ENCODE assay signal across 16 mouse cellular contexts in the genomic region with DNA sequence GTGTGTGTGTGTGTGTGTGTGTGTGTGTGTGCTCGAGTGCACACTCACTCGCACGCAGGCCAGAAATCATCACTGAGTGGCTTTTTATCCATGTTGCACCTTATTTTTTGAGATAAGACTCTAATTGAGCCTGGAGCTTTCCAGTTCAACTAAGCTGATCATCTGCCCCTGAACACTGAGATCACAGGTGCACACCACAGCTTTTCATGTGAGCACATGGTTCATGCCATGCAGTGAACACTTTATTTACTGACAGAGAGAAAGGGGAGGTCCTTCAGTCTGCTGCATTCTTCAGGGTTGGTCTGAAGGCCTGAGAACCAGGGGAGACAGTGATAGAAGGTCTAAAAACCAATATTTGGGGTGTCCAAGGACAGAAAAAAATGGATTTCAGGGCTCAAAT.
"Had no signal": no experiment of that assay in that cellular context is flagged by ENCODE, and none has a peak within 500 bp of the region (broad histone marks: within the 10 kb centered on the region; RNA-seq: fewer than 3 reads in every experiment).

No protein-coding gene starts in this region.

- ATAC-seq: inflammation-experienced regulatory T-cells, adult 6 months; liver, postnatal 0 days; midbrain, embryonic 16.5 days had no signal

- H3K36me3 ChIP-seq: limb, embryonic 12.5 days; liver, embryonic 13.5 days; lung, embryonic 15.5 days; midbrain, embryonic 12.5 days had no signal

- H3K4me3 ChIP-seq: layer of hippocampus, adult 2 months; left cerebral cortex, adult 2 months; limb, embryonic 12.5 days; liver, embryonic 13.5 days; lung, embryonic 15.5 days; midbrain, embryonic 12.5 days had no signal

- H3K27ac ChIP-seq: layer of hippocampus, adult 2 months; left cerebral cortex, adult 2 months; limb, embryonic 12.5 days; liver, embryonic 13.5 days; lung, embryonic 15.5 days; midbrain, embryonic 12.5 days had no signal

- H3K27me3 ChIP-seq: limb, embryonic 12.5 days; liver, embryonic 13.5 days; lung, embryonic 15.5 days; midbrain, embryonic 12.5 days had no signal

- H3K4me1 ChIP-seq: limb, embryonic 12.5 days; midbrain, embryonic 12.5 days had no signal

- DNase-seq: kidney, adult 18-20 months; kidney, postnatal 10 days; kidney, postnatal 4 days; liver; liver, embryonic 13.5 days; liver, postnatal 0 days; lung, postnatal 14 days; right cerebral cortex, adult 18-20 months; right cerebral cortex, postnatal 25 days had no signal

- H3K4me2 ChIP-seq: limb, embryonic 12.5 days; liver, embryonic 13.5 days; lung, embryonic 15.5 days; midbrain, embryonic 12.5 days had no signal

- H3K9me3 ChIP-seq: limb, embryonic 12.5 days; liver, embryonic 13.5 days; lung, embryonic 15.5 days; midbrain, embryonic 12.5 days had no signal

- H3K9ac ChIP-seq: limb, embryonic 12.5 days; liver, embryonic 13.5 days; liver, postnatal 0 days; lung, embryonic 15.5 days; midbrain, embryonic 12.5 days had no signal
